Mouse (Mus musculus) layer of hippocampus, adult 8-10 months (tissue): ENCODE results near the gene Gchfr. TPM values are rescaled to one million over a fixed set of nuclear protein-coding genes. Genes with fewer than 3 reads are reported as not detected.

Source experiments
- DNase-seq, 2 experiments: peaks; one replicate each; pipeline ENCODE4 v3.0.0; 2022; ENCODE audit warnings: low spot score in 2 of 2
- total RNA-seq, 4 experiments: library from RNA; stranded (reverse); gene quantifications; 2 replicates each; pipeline ENCODE4 v1.2.4; 2022

Gene Gchfr
- total RNA-seq, 4 experiments from 2014 or later: 0.57 TPM; not detected in 3

DNA sequence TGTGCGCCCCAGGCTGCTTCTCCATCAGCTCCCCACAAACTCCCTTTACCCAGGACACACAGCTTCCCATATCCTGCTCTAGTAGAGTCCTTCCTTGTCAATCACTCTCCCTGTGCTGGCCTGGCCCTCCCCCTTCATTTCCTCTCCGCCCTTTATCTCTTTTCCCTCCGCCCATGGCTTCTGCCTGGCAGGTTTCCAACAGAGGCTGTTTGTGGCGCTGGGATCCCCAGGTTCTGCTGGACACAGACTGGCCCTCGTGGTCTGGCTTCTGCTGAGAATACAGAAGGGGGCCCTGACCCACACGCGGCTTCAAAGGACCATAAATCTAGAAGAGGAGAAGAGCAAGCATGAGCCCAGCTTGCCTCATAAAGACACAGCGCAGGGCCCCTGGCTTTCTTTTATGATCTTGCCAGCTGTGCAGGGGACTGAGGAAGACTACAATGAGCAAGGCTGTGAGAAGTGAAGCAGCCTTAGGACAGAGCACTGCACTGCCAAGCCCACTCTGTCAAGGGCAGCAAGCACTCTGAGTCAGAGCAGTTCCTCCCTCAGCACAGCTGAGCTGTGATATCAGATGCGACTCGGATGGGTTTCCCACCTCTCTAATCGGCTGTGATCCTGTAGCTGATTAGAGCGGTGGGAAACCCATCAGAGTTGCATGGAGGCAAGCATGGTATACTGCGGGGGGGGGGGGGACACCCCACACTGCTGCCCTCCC lies 5.4 kb downstream of the Gchfr start:
- no peak for DNase-seq

DNA sequence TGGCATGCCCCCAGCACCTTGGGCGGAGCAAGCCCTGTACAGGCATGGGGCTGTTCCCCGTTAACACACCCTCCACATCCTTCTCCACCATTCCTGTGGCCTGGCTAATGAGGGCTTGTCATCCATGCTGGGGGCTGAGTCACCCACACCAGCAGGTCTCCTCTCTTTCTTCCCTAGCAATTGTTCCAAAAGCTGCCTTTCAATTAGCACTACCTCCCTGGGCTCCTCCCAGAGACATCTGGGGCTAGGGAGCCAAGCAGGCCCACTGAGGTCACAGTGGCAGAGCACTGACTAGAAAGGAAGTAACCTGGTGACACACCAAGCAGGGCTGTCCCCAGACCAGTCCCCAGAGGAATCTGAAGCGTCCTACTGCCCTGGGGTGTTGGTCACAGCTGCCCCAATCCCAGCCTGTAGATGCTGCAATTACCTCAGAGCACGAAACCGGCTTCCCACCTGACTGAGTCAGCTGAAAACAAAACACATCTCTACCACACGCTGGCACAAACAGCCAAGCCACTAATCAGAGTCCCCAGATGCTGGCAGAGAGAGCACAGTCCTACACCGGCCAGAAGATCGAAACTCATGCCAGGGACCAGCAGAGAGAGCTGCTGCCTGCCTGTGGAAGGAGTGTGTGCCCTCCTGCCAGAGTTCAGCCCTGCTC lies 6.5 kb downstream of the Gchfr start, which contains the start of gene Gm14137:
Gene Gm14137, plus strand, starts transcription at position 519 of the 661 bp plus-strand sequence.
- no peak for DNase-seq

DNA sequence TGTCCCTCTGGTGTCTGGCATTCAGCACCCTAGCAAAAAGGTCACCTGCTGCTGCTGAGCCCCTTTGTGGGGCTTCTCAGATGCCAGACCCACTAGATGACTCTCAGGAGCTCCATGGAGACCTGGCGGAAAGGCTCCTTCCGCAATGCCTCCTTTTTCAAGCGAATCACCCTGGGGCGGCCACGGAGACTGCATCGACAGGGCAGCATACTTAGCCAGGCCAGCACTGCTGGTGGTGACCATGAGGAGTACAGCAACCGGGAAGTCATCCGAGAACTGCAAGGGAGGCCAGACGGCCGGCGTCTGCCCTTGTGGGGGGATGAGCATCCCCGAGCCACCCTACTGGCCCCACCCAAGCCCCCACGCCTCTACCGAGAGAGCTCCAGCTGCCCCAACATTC lies 7.3 kb downstream of the Gchfr start:
- DNase-seq: no peak

DNA sequence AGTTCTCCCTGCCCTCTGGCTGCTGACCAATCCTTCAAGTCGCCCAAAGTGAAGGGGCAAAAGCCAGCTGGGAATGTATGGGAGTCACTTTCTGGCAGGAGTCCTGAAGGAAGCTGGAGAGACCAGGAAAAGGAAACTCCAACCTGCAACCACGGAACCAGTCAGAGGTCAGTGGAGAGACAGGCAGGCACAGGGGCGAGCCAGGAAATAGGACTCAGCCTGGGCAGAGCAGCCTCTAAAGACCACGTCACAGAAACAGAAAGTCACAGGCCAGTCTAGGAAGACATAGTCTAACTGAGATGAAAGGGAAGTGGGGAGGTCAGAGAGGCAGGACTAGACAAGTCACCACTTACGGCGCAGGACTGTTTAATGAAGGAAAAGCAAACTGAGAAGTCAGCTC lies 8.0 kb downstream of the Gchfr start:
- DNase-seq: no peak

DNA sequence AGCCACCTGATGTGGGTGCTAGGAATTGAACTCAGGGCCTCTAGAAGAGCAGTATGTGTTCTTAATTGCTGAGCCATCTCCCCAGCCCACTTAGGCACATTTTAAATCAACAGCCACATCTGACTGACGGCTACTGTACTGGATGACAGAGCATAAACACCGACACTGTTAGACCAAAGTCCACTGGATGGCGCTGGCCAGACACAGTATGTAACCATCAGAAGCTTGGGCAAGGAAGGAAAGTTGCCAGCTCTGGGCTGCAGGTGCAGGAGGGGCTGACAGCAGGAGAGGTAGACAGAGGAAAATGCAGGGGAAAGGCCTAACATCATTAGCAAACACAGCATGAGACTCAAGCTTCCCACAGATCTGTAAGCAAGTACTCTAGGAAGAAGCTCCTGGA lies 9.2 kb downstream of the Gchfr start:
- DNase-seq: no peak

DNA sequence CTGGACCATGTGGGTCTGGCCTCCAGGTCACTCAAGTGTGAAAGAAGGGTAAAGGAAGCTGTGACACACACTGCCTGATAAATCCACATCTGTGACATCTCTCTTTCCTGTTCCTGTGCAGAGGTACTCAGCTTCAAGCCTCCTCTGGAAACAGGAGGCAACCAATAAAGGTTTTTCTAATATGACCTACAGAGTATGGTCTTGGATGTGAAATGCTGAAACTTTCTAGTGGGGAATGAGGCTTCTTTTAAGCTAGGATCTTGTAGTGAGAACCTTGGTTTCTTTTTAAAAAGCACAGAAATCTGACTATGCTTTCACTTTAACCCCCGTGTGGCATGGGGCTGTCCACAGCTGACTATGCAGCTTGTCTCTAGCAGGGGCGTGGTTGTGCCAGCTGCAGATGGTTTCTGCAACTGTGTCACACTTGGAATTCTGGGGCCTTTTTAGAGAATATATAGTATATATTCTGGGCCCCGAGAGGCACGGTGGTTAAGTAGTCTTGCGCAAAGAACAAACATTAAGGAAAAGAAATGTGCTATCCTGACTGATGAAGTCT lies 9.9 kb downstream of the Gchfr start:
- no peak for DNase-seq

DNA sequence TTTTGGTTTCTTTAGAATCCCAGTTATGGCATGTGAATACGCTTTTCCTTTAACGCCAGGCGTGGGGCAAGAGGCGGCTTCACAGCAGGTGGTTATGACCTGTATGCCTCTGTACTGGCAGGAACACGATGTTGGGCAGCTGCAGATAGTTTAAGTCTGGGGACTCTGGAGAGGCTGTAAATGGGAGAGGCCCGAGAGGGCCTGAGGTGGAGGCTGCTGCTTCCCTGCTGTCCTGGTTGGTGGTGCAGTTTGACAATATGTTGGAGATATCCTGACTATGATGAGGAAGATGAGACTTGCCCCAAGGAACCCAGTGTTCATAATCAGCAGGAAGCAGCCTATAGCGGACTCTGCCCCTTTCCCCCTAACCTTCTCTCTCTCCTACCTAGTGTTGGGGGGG lies 15.3 kb downstream of the Gchfr start:
- DNase-seq: no peak

DNA sequence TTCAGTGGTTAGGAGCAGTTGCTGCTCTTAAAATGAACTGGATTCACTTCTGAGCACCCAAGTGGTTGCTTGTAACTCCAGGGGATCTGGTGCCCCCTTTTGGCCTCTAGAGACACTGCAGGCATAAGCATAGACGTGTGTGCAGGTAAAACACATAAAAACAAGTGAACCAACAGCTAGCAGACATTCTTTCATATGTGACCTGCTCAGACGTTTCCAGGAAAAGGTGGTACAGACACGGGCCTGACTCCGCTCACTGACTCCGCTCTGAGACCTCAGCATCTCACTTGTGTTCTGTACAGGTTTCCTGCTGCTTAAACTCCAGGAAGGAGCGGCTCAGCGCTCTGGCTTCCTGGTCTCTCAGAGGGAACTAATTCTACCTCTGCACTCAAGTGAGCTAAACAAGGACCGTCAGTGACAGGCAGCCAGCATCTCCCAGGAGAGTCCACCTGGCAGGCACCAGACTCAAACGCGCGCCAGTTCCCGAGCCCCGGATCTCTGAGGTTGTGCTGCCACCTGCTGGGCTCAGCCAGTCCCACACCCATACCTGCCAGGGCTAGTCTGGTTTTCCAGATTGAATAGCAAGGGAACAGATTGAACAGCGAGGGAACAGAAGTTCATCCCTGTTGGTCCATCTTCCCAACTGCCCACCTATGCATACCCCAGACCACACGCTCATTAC lies 21.6 kb downstream of the Gchfr start:
- peak; percentile 51 to 82 for DNase-seq

DNA sequence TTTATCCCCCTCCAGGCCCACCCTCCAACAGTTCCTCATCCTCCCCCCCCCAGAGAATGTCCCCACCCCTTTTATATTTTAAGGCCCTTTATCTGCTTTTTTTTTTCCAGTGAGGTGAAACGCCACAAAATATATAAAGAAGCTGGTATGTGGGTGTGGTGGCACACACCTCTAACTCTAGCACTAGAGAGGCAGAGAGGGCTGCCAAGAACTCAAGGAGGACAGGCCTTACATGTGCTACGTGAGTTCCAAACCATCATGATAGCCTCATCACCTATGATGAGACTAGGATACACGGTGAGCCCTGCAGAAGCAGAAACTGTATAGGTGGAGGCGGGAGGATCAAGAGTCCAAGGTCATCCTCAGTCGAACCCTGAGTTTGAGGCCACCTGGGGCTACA lies 23.4 kb downstream of the Gchfr start:
- DNase-seq: no peak

DNA sequence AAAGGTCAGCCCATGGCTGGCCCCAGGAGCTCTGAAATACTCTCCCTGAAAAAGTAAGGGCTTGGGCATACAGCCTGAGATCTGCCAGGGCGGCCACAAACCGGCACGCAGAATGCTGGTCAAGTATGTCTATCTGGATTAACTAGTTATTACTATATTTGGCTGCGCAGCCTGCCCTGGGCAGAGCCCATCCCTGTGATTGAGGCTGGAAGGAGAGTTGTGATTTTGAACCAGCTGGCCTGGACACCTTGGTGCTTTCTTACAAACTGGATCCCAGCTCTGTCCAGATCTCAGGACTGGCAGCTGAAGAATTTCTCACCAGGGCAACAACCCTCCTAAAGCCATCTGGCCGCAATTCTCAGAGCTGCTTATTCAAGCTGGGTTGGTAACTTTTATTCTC lies 26.6 kb downstream of the Gchfr start:
- DNase-seq: no peak

DNA sequence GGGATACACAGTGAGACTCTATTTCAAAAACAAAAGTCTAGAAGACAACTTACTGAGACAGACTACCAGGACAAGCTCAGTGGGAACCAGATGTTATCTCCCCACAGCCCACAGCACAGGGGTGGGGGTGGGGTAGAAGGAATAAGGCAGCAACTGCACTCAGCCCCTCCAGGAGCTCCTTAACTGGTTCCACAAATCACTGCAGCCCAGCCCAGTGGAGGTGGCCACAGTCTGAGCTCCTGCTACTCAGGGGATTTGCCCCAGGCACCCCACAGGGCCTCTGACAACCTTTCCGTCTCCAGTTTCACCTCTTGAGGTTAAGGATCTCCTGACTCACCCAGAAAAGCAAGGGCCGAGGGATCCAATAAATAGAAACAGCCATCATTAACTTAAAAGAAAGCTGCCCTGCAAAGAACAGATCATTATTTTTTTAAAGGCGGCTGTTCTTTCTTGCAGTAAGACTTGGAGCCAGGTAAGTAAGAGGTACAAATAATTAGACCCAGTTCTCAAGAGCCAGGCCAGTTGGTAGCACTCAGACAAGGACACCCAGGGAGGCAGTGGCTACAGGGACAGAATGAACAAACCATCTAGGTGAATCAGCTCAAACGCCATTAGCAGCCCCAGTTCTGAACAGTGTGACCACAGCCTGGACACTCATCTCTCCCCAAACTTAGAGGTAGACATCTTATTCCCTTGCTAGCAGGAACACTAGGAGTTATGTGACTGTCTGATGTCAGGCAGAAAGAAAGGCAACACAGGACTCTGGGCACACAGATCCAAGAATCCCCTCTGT lies 28.9 kb downstream of the Gchfr start:
- DNase-seq: no peak

DNA sequence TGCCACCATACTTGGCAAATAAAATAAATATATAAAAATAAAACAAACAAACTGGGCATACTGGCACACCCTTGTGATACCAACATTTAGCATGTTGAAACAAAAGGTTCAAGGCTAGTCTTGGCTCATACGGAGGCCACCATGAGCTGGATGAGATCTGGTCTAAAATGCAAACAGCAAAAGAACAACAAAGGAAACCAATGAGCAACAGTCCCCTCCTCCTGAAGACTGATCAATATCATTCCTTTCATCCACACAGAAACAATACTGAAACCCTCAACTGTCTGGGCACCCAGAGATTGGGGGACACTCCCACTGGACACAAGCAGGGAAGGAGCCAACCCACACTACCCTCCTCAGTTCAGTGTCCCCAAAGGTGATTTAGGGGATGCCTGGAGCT lies 29.9 kb downstream of the Gchfr start:
- DNase-seq: no peak

DNA sequence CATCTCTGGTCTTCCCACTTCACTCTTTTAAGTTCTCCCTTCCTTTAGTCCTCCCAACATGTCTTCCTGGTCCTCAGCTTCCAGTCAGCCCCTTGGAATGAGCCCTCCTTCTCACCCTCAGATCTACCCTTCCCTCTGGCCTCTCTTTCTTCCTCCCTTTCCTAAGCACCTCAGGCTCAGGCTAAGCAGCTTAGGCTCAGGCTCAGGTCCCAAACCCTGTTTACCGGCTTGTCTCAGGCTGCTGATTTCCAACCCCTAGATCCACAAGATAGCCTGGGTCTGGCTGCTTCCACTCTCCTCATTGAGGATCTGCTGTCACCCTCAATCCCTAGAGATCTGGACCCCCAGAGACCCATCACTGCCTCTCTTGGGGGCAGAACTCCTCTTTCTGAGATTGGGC lies 30.5 kb downstream of the Gchfr start:
- no peak for DNase-seq

DNA sequence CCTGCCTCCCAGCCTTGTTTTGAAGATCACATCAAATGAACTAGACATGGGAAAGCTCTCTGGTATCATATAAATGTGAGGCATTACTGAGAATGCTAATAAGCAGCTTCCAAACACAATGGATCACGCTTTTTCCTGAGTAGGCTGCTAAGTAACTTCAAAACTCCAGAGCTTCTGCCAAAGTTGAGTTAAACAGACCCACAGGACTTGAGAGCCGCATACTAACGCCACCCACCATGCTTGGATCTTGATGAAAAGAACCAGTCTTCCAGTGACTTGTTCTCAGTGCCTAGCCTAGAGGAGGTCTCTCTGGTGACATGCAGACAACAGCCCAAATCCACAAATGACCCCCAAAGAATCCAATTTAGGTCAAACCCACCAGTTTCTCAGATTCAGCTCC lies 31.4 kb downstream of the Gchfr start:
- DNase-seq: no peak

DNA sequence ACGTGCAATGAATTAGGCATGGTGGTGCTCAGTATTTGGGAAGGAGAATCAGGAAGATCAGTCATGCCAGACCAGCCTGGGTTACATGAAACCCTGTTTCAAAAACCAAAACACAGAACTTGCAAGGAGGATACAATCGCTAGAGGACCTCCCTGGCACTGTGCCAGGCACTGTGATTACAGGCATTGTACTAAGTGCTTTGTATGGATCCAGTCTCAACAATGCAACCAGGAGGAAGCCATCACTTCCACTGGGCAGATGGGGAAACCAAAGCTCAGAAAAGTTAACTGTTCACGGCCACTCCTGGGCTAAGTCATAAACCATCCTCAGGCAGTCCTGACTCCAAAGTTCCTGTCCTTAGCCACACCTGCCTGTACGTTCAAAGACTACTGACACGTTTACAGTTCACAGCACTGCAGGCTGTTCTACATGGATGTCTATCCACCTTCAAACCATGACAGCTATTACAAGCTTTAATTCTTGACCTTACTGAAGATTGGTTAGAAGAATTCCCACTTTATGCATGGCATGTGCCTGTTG lies 35.4 kb downstream of the Gchfr start:
- no peak for DNase-seq

DNA sequence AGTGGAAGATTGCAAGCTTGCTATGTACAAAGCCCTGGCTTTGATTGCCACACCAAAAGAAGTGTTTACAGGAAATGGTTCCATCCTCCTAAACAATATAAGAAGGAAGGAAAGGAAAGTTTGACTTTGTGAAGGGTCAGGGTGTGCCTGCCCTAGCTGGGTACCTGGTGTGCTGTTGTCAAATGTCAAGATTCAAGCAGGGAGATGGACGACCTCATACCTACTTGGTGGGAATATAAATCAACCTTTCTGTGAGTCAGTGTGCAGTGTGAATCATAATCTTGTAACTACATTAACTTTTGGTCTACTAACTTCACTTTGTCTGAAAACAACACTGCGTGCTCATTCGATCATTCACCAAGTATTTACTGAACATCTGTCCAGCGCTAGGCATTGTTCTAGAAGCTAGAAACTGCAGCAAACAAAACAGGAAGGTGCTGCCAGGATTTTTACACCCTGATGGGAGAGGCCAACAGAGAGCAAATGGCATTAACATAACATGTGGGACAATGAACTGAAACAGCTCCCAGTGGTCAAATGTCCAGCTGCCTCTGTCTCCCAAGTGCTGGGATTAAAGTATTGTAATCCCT lies 36.4 kb downstream of the Gchfr start:
- DNase-seq: no peak

DNA sequence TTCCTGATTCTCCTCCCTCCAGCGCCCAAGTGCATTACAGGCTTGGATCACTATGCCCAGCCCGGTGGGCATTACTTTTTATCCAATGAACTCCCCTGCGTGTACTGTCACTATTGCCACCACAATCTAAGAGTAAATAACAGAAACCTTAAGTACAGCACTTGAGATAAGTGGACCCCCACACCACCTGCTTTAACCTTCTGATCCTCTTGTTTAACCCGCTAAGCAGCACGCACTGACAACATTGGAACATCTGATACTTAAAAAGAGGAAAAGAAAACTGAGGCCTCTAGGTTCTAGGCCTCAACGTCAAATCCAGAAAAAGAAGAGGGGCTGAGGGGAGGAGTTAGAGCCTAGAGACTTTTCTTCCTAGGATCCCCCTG lies 40.4 kb downstream of the Gchfr start:
- DNase-seq: no peak

DNA sequence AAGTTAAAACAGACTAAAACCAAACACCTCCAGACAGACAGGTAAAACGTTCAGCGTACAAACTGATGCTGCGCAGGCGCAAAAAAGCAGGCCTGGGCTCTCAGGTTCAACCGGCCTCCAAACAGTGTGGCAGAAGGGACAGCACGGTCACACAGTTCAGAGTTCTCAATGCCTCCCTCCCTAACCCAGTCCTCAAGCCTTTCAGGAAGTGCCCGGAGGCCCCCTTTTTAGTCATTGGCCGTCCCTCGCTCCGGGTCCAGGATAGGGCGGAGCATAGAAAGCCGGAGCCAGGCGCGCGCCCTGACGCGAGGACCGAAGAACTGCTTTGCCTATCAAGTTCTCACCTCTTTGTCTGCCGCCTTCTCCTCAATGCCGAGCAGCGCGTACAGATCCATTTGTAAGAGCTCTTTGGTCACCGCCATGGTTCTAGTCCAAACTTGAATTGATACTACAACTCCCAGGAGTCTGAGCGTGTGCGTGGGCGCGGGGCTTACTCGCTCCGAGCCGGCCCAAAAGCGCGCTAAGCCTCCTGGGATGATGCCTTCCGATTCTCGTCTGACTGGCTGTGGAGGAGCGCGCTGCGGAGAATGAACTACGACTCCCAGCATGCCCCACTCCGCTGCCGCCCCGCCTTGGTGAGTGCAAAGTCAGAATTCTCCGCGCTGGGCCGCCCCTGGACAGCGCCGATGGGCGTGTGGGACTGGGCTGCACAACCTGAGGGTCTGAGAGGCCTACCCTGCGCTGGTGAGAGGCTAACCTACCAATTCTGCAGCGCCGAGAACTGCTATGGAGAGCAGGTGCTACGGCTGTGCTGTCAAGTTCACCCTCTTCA lies 41.0 kb downstream of the Gchfr start, which contains the start of the genes Zfyve19 and Dnajc17:
Gene Zfyve19, plus strand, starts transcription at position 274 of the 832 bp plus-strand sequence.
Gene Dnajc17, minus strand, starts transcription at position 452 of the 832 bp plus-strand sequence.
- peak; percentile 96 to 97 for DNase-seq

DNA sequence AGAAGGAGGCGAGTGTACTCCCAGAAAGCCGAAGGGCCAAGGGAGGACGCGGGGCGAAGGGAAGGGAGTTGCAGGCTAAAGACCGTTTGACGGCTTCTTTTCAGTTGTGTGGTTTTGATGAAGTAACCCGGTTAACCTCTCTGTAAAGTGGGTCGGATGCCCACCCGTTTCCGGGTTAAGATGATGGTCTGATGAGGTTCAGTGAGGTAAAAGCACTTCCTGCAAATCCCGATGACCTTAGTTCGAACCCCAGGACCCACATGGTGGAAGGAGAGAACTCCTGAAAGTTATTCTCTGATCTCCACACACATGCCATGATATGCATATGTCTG lies 41.6 kb downstream of the Gchfr start:
- no peak for DNase-seq
